Mouse (Mus musculus): ENCODE results near the gene Dusp7. TPM values are rescaled to one million over a fixed set of nuclear protein-coding genes. Genes with fewer than 3 reads are reported as not detected.
A peak's percentile ranks its signal among the peaks of the same experiment; 100 is the strongest.

The Dusp7 gene
- polyA plus RNA-seq, 1 experiment from 2014 or later, result 10.0 TPM

GRCm38 (mm10) chr9:106371384-106371671 lies 2.9 kb downstream of the Dusp7 start:
- peak overlapping the region; percentile 97 for H3K4me2 ChIP-seq (replicated peaks)
- peaks cover 9% of the 10 kb centered on the region; the same call in 1 of the 2 replicates for H3K36me3 ChIP-seq
- H3K4me1 ChIP-seq (replicated peaks), result peaks cover 35% of the 10 kb centered on the region
- H3K27ac ChIP-seq, result peak overlapping the region; percentile 44; the same call in 1 of the 2 replicates
- peak overlapping the region; percentile 32 for H3K9ac ChIP-seq
- H3K4me3 ChIP-seq (replicated peaks), result 0 out of 2 replicates have a peak overlapping the region, but pooled peaks have one; percentile 7
- no peak for ATAC-seq
- H3K9me3 ChIP-seq, result no peaks in the 10 kb centered on the region
- WGBS, result 43% methylated on average over 6 of the region's 6 CpGs
- H3K27me3 ChIP-seq (replicated peaks), result no peaks in the 10 kb centered on the region

DNA sequence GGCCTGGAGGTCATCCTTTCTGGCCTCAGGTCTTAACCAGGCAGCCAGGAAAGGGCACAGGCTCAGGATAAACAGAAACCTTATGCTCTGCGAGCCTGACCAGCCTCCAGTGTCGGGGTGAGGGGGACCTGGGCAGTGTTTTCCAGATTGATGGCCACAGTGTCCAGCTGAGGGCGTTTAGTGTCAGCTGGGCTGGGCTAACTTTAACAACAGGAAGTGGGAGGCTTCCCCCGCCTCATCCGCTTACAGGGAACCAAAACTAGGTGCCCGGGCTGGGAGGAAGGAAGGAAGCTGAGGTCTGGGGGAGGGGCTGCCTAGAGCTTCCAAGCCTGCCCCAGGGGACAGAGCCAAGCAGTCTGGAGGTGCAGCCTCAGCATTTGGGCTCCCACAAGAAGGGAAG lies 3.3 kb downstream of the Dusp7 start:
- peaks cover 9% of the 10 kb centered on the region; the same call in 1 of the 2 replicates for H3K36me3 ChIP-seq
- H3K4me2 ChIP-seq (replicated peaks), result peak overlapping the region; percentile 97
- no peak for ATAC-seq
- H3K27me3 ChIP-seq (replicated peaks), result no peaks in the 10 kb centered on the region
- H3K9me3 ChIP-seq, result no peaks in the 10 kb centered on the region
- peaks cover 33% of the 10 kb centered on the region for H3K4me1 ChIP-seq (replicated peaks)
- H3K27ac ChIP-seq, result peak overlapping the region; percentile 44; the same call in 1 of the 2 replicates
- H3K9ac ChIP-seq, result peak overlapping the region; percentile 32
- 0 out of 2 replicates have a peak overlapping the region, but pooled peaks have one; percentile 7 for H3K4me3 ChIP-seq (replicated peaks)
- WGBS, result 23% methylated on average over 6 of the region's 6 CpGs

GRCm38 (mm10) chr9:106372431-106373412 lies 4.3 kb downstream of the Dusp7 start:
- no peaks in the 10 kb centered on the region for H3K27me3 ChIP-seq (replicated peaks)
- WGBS, result 86% methylated on average over 11 of the region's 11 CpGs
- no peak for ATAC-seq
- H3K4me2 ChIP-seq (replicated peaks), result peak overlapping the region; percentile 97
- 0 out of 2 replicates have a peak overlapping the region, but pooled peaks have one; percentile 17 for H3K9ac ChIP-seq
- H3K9me3 ChIP-seq, result no peaks in the 10 kb centered on the region
- peaks cover 9% of the 10 kb centered on the region; the same call in 1 of the 2 replicates for H3K36me3 ChIP-seq
- no peak overlapping the region for H3K4me3 ChIP-seq (replicated peaks)
- peaks cover 27% of the 10 kb centered on the region for H3K4me1 ChIP-seq (replicated peaks)
- H3K27ac ChIP-seq, result 0 out of 2 replicates have a peak overlapping the region, but pooled peaks have one; percentile 44

GRCm38 (mm10) chr9:106373973-106374372 lies 5.5 kb downstream of the Dusp7 start:
- H3K4me2 ChIP-seq (replicated peaks), result no peak overlapping the region
- peaks cover 27% of the 10 kb centered on the region for H3K4me1 ChIP-seq (replicated peaks)
- peaks cover 9% of the 10 kb centered on the region; the same call in 1 of the 2 replicates for H3K36me3 ChIP-seq
- no peak overlapping the region for H3K9ac ChIP-seq
- ATAC-seq, result no peak
- H3K27me3 ChIP-seq (replicated peaks), result no peaks in the 10 kb centered on the region
- 0 out of 2 replicates have a peak overlapping the region, but pooled peaks have one; percentile 3 for H3K27ac ChIP-seq
- H3K9me3 ChIP-seq, result no peaks in the 10 kb centered on the region
- 84% methylated on average over 7 of the region's 7 CpGs for WGBS
- H3K4me3 ChIP-seq (replicated peaks), result no peak overlapping the region

DNA sequence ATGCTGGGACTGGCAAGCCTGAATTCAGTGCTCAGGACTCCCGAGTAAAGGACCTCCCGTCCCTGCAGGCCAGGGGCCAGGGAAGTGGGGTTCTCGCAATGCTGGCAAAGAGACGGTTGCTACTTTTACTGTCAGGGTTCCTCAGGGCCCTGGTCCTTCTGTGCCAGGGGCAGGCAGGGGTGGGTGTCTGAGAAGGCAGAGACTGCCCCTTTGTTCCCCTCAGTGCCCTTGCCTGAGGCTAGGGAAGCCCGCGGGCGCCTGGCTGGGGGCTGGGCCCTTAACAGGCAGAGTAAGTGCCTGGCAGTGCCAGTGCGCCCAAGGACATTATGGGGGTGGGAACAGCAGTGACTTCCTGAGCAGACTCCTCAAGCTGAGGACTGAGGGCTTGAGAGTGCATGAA lies 8.8 kb downstream of the Dusp7 start:
- Histone ChIP-seq H3K4me2 (replicated peaks) (no peak overlapping the region), H3K27ac (no peak overlapping the region), H3K9me3 (no peaks in the 10 kb centered on the region), H3K4me3 (replicated peaks) (no peak overlapping the region), H3K9ac (no peak overlapping the region), H3K4me1 (replicated peaks) (peaks cover 4% of the 10 kb centered on the region), H3K36me3 (peaks cover 6% of the 10 kb centered on the region; the same call in 1 of the 2 replicates), H3K27me3 (replicated peaks) (no peaks in the 10 kb centered on the region)
- ATAC-seq, result no peak
- WGBS, result 85% methylated on average over 8 of the region's 8 CpGs

GRCm38 (mm10) chr9:106378045-106378444 lies 9.6 kb downstream of the Dusp7 start:
- Histone ChIP-seq H3K36me3 (no peaks in the 10 kb centered on the region), H3K27ac (no peak overlapping the region), H3K9me3 (no peaks in the 10 kb centered on the region), H3K4me3 (replicated peaks) (no peak overlapping the region), H3K9ac (no peak overlapping the region), H3K4me1 (replicated peaks) (no peaks in the 10 kb centered on the region), H3K4me2 (replicated peaks) (no peak overlapping the region), H3K27me3 (replicated peaks) (no peaks in the 10 kb centered on the region)
- WGBS, result 76% methylated on average over 3 of the region's 3 CpGs
- no peak for ATAC-seq

DNA sequence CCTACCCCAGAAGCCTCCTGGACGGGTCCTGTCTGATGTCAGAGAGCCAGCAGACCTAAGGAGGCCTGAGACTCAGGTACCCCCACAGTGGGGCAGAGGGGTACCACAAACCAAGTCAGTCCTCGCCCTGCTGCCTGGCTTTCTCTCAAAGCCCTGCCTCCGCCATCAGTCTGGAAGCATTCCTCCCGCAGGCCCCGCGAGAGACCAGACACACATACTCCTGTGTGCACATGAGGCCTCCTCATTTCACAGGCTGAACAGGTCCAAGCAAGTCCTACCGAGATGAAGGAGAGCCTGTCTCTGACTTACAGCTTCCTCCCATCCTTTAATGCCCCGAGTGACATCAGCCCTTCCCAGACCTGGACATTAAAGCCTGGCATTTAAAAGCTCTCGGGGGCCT lies 10.3 kb downstream of the Dusp7 start:
- no peak overlapping the region for H3K4me2 ChIP-seq (replicated peaks)
- no peaks in the 10 kb centered on the region for H3K9me3 ChIP-seq
- H3K27me3 ChIP-seq (replicated peaks), result no peaks in the 10 kb centered on the region
- 56% methylated on average over 9 of the region's 9 CpGs for WGBS
- no peak overlapping the region for H3K4me3 ChIP-seq (replicated peaks)
- no peak for ATAC-seq
- H3K9ac ChIP-seq, result no peak overlapping the region
- H3K27ac ChIP-seq, result no peak overlapping the region
- H3K36me3 ChIP-seq, result no peaks in the 10 kb centered on the region
- H3K4me1 ChIP-seq (replicated peaks), result no peaks in the 10 kb centered on the region

DNA sequence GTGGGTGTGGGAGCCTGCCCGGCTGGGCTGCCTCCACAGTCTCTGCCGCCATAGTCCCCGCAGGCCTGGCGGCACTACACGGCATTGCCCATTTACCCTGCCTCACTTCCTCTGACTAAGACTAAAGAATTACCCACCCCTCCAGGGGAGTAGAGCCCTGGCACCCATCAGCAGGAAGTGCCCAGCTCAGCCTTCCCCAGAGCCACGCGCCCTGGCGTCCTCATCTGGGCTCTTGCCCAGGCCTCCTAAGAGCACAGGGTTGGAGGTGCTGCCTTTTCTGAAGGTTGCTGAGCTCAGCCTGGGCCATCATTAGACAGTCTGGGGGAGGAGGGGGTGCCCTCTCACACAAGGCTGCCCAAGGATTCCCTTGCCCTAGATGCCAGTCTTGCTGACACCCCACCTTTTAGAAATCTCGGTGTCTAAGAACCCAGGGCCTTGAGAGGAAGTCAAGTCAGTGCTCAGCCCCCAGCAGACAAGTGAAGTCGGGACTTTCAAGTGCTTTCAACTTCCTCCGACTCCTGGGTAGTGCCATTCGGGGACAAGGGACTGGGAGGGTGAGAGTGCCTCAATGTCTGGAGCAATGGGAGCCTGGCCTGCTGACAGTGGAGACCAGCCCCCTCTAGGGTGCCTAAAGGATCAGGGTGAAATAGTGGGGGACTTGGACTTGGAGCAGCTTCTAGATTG lies 17.9 kb downstream of the Dusp7 start:
- H3K4me2 ChIP-seq (replicated peaks), result no peak overlapping the region
- no peak overlapping the region for H3K4me3 ChIP-seq (replicated peaks)
- ATAC-seq, result no peak
- no peaks in the 10 kb centered on the region for H3K4me1 ChIP-seq (replicated peaks)
- no peak overlapping the region for H3K27ac ChIP-seq
- WGBS, result 84% methylated on average over 12 of the region's 12 CpGs
- H3K9ac ChIP-seq, result no peak overlapping the region
- H3K27me3 ChIP-seq (replicated peaks), result no peaks in the 10 kb centered on the region
- H3K36me3 ChIP-seq, result no peaks in the 10 kb centered on the region
- H3K9me3 ChIP-seq, result no peaks in the 10 kb centered on the region

DNA sequence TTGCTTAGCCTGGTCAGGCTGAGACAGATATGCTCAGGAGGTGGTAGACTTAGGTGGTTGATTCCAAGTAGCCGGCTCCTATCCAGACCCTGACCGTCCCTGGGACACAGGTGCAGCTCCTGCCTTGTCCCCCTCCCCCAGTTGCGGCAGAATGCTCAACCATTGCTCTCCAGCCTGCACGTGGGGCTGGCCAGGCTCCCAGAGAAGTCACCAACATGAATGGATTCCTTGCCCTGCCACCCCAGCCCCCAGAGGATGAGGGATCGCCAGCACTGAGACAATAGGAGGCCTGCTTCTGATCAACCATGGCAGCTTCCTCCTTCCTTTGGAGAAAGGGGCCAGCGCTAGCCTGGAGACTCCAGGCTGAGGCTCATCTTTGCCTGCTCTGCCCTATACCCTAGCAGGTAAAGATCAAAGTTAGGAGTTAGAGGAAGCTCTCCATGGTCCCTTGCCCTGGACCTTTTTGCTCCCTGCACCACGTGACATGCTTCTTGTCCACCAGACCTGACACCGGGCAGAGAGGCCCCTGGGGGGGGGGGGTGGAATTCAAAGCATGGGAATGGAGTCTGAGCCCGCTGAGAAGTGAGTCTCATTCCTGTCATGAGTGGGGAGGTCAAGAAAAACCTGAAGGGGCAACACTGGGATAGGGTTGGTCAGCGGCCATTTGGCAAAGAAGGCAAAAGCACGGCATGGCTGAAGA lies 24.5 kb downstream of the Dusp7 start:
- H3K36me3 ChIP-seq, result no peaks in the 10 kb centered on the region
- peaks cover 11% of the 10 kb centered on the region for H3K4me1 ChIP-seq (replicated peaks)
- 60% methylated on average over 11 of the region's 11 CpGs for WGBS
- H3K4me3 ChIP-seq (replicated peaks), result no peak overlapping the region
- no peaks in the 10 kb centered on the region for H3K9me3 ChIP-seq
- no peak overlapping the region for H3K4me2 ChIP-seq (replicated peaks)
- no peak overlapping the region for H3K27ac ChIP-seq
- no peak for ATAC-seq
- H3K9ac ChIP-seq, result no peak overlapping the region
- H3K27me3 ChIP-seq (replicated peaks), result no peaks in the 10 kb centered on the region

DNA sequence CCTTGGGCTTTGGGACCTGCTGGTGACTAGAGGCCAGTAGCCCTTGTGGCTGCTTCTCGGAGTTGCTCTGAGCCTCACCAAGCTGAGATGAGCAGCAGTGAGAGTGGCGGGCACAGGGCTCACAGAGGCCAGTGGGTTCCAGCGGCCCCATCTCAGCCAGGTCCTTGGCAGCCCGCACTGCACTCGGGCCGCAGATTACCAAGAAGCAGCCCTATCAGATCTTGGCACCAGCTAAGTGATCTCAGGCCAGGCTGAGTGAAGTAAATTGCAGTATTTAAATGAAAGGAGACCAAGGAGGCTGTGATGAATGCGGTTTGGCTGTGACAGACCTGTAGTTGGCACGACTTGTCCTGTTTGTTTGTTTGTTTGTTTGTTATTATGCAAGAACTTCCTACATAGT lies 25.1 kb downstream of the Dusp7 start:
- WGBS, result 89% methylated on average over 8 of the region's 8 CpGs
- H3K27ac ChIP-seq, result no peak overlapping the region

DNA sequence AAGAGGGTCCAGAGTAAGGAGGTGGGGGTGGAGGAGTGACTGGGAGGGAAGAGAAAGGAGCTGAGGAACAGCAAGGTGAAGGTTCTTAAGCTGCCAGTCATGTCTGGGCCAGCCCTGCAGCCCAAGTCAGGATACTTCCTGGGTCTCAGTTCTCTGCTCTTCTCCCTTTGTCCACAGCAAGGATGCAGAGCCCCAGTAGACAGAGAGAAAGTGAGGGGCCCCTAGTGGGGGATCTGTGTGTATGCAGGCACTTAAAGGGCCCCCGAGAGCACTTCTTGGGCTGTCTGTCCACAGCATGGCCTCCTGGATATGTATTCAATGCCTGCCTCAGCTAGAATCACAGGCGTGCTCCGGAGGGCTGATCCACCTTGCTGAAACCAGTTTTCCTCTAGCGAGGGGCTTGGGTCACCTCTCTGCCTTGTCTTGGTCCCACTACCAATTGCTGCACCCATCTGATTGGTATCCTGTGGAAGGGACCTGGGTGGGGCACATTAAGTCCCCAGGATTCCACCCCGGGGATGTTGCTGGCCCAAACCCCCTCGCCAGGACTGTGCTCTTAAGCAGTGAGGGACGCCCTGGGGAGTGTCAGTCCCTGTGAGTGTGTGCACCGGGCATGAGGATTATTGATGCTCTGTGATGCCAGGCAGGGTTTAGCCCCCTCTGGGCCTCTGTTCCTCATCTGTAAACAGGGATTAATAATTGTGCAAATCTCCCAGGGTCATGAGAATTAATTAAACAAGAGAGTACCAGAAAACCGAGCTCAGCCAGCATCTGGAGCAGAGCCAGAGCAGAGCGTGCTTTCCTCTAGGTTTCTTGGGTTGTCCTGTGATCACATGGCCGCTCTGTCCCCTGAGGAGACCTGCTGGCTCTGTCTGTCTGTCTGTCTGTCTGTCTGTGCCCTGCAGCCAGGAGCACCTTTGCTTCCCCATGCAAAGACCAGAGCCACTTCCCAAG lies 26.5 kb downstream of the Dusp7 start:
- H3K9me3 ChIP-seq, result no peaks in the 10 kb centered on the region
- no peak overlapping the region for H3K4me2 ChIP-seq (replicated peaks)
- no peak overlapping the region for H3K27ac ChIP-seq
- peak; percentile 48; the same call in 1 of the 2 replicates for ATAC-seq
- H3K4me3 ChIP-seq (replicated peaks), result no peak overlapping the region
- no peak overlapping the region for H3K9ac ChIP-seq
- H3K4me1 ChIP-seq (replicated peaks), result peaks cover 16% of the 10 kb centered on the region
- no peaks in the 10 kb centered on the region for H3K27me3 ChIP-seq (replicated peaks)
- WGBS, result 49% methylated on average over 11 of the region's 11 CpGs
- H3K36me3 ChIP-seq, result no peaks in the 10 kb centered on the region

More for the DNA sequence above, 25.1 kb downstream of the Dusp7 start:
- Histone ChIP-seq H3K4me3 (replicated peaks) (no peak overlapping the region), H3K9ac (no peak overlapping the region), H3K4me1 (replicated peaks) (peaks cover 11% of the 10 kb centered on the region), H3K4me2 (replicated peaks) (no peak overlapping the region), H3K36me3 (no peaks in the 10 kb centered on the region), H3K27me3 (replicated peaks) (no peaks in the 10 kb centered on the region), H3K9me3 (no peaks in the 10 kb centered on the region)
- no peak for ATAC-seq
